Mouse (Mus musculus): ENCODE measurements around the gene Hoxa3.

Gene Hoxa3

DNA sequence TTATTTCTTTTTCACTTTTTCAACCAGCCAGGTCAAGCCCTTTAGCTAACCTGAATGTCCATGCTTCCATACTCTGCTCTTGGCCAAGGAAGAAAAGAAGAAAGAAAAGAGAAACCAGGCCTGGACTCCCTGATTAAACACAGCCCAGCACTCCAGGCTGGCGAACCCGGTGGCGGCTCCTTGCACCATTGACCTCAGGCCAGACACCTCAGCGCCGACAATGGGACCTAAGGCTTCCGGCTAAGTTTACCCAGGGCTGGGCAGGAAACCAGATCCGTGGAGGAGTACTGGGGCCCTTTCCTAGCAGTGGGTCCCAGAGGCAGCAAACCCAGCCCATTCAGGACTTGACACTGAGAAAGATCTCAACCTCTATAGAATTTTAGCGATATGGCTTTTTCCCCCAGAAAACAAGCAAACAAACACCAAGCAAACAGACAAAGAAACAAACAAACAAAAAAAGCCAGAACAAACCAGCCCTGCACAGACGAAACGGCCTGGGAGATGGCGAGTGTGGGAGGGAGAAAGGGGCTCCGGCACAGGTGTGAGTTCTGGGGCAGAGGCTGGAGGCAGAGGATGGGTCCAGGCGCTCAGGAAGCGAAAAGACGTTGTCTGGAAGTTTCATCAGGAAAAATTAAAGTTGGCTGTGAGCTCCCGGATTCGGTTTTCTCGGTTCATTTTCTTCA lies 18.9 kb upstream of the Hoxa3 start:
- DNase-seq (ENCODE audit: low spot score), result no peak

DNA sequence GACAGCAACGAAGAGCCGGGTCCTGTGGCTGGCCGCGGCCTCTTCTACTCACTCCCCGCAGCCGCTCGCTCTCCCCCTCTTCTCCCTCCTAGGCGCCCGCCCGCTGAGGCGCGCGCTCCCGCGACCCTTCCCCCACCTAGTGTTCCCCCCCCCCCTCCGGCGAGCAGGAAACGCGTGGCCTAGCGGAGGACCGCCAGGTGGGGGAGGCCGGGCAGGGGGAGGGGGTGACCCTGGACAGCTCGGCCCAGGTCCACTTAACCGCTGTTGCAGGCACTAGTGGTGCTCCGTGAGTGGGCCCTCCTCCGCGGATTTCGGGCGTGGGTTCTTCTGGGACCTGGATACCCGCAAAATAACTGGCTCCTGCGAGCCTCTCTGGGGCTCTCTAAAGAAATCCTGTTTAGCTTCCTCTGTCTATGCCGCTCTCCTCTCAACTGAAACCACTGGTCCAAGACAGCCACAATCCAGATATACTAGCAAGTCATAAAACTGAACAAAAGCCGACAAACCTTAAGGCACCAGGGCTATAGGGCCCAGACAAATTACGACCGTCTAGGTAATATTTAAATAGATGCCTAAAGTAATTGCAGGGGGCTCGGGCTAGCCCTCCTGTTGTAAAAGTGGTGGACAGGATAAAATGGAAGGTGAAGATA lies 17.5 kb upstream of the Hoxa3 start, which contains the start of gene Hoxa9:
Gene Hoxa9, minus strand, starts transcription at position 574 of the 650 bp plus-strand sequence.
- no peak for DNase-seq (ENCODE audit: low spot score)

DNA sequence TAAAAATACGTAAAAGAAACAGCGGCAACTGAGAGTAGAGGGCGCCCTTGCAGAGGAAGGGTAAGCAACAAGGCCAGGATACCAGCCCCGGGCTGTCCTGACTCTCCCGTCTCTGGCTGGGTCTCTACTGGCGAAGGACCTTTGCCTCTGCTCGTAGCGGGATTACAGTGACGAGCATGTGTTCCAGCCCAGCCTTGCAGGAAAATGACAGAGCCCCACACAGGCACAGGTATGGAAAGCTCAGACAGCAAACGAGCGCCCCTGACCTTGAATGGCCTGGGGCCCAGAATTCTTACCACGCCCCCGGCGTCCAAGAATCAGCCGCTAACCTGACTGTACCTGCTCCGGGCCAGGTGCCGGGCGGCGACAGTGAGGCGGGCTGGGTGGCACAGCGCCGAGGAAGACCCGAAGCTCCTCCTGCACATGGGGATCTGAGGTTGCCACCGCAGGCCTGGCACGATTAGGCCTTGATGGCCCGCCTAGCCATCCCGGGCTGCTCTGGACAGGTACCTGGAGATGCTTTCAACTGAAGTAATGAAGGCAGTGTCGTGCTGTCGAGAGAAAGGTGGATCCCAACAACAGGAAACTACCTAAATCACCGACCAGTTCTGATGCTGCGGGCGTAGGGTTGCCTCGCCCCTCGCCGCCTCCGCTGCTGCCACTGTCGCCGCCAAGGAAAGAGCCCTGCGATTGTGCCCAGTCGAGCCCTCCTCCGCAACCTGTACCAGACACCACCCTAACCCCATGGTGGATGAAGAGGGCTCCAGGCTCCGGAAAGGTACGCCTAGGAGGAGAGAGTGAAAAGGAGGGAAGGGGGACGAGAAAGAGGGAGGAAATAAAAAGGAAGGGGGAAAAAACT lies 16.7 kb upstream of the Hoxa3 start:
- no peak for DNase-seq (ENCODE audit: low spot score)

DNA sequence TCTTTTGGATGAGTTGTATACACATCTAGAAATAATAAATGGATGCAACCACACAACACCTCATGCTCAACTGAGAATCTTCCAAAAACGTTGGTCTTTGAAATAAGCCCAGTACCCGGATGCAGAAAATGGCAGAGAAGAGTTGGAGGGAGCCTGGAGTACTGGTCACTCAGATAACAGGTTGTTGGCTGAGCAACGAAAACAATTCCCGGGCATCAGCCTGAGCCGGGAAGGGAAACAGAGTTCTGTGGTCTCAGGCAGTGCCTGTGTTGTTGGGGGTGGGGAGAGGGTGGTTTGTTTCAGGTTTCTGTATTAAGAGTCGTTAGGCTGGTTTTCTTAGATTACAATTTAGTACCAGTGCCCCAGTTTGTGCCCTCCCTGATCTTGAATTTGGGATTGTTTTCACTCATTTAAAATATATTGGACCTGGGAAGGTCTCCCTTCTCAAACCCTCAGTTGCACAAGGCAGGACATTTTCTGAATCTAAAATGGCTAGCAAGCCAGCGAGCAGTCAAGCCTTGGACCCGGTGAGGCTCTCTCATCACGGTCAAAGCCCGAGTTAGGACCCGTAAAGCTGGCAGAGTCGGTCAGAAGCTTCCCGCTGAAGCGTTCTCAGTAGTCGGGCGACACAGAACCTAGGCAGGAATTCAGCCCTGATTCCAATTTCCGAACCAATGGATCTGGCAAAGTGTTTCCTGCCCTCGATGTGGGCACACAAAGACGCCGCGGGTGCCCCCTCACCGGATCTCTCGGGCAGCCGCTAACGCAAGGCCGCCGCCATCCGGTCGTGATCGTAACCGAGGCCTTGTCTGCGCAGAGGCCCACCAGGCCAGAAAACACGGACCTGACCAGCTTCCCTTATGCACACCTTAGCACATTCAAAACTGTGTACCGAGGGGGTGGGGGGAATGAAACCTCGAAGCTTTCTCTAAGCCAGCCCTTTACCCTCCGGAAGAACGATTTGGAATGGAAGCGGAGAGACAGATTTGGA lies 15.6 kb upstream of the Hoxa3 start:
- DNase-seq (ENCODE audit: low spot score), result no peak

DNA sequence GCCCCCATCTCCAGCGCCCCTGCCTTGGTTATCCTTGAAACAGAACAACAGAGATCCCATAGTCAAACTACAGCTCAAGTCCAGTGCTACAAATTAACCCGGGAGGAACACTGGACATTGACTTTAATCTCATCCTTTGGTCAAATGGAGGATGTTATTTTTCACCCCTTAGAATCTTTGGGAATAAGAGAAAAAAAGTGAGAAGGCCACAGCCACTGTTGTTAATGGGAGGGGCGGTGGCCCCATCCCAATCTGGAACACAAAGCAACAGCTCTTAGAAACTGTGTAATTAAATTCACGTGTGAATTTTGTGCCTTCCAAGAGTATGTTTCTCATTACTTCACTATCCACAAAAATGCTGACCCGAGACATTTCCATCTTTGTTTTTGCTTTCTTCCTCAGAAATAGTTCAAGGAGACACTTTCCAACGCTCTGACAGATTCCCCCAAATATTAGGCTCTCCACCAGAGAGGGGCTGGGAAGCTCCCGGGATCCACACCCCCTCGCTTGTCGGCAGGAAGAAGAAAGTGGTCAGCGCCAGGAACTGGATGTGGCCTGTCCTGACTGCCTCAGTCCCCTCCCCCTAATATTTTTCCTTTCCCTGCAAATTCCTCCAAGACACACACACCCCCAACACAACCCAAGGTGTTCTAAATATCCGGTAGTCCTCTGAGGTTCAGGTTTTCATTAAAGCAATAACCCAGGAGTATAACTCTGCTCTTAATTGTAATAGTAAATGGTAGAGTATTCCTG lies 14.5 kb upstream of the Hoxa3 start:
- DNase-seq (ENCODE audit: low spot score), result no peak

DNA sequence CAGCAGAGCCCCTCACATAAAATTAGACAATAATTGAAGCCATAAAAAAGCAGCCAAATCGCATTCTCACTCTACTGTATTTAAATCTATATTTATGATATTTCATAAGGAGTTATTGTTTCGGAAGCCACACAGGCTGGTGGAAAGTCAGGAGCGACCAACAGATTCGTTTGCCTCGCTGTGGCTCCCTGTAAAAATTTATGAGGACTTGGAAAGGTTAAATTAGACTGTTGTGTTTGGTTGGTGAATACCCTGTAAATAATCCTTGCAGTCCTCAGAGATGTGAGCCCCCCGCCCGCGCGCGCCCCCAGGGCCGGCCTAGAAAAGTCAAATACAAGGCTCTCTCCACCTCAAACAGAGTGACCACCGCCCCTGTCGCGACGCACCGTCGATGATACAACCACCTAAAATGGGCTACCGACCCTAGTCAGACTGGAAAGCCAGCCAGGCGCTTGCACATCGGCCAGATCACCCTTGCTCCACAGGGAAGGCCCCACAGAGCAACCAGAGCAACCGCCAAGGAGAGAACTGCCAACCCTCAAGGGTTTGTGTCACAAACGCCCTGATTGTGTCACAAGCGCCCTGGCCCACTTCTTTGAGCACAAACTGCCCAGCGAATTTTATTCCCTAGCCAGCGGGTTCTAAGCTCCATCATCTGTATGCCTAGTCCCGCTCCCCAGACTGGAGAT lies 13.6 kb upstream of the Hoxa3 start:
- no peak for DNase-seq (ENCODE audit: low spot score)

DNA sequence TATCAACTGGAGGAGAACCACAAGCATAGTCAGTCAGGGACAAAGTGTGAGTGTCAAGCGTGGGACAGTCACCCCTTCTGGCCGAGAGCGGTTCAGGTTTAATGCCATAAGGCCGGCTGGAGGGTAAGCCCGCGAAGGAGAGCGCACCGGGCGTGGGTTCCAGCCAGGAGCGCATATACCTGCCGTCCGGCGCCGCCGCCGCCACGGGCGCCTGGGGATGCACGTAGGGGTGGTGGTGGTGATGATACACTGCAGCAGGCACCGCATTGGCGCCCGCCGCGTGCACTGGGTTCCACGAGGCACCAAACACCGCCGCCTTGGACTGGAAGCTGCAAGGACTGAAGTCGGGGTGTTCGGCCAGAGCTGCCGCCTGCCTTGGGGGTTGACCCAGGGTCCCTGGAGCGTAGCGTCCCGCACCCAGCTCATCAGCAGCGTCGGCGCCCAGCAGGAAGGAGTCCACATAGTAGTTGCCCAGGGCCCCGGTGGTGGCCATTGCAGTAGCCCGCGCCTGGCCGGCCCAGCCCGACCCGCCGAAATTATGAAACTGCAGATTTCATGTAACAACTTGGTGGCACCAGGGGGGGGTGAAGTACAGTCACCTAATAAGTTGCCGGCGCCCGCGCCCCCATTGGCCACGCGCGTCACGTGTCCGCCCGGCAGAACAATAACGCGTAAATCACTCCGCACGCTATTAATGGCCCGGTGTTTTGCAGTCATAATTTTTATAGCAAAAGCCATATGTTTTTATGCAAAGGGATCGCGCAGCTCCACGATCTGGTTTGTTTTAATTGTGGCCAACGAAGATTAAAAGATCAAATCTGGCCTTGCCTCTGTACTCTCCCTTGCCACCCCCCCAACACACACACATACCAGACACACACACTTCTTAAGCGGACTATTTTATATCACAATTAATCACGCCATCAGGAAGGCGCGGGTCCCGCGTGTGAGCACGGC lies 12.8 kb upstream of the Hoxa3 start:
- DNase-seq (ENCODE audit: low spot score), result no peak

DNA sequence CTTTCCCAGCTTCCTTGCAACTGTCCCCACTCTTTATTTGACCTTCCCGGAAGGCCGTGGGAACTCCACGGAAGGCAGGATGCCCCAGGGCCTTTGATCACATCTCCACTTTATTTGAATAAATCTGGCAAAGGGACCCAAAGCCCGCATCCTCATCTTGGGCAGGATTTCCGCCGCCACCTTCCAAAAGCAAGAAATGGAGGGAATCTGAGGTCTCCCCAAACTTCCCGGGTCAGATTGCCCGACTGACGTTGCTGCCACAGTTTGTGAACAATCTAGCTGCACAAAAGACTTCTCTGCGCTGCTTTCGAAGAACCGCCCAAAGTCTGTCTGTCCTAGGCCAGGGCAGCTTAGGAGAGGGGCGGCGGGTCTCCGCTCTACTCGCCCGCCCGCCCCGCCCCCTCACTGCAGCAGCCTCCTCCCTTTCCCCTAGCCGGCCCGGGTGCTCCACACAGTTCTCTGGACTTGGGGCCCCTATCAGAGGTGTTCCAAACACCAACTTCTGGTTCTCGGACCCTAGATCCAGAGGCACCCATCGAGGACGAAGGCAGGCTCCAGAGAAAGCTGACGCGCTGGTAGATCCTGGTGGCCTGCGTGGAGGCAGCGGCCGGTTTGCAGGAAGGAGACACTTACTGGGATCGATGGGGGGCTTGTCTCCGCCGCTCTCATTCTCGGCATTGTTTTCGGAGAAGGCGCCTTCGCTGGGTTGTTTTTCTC lies 11.9 kb upstream of the Hoxa3 start:
- no peak for DNase-seq (ENCODE audit: low spot score)

DNA sequence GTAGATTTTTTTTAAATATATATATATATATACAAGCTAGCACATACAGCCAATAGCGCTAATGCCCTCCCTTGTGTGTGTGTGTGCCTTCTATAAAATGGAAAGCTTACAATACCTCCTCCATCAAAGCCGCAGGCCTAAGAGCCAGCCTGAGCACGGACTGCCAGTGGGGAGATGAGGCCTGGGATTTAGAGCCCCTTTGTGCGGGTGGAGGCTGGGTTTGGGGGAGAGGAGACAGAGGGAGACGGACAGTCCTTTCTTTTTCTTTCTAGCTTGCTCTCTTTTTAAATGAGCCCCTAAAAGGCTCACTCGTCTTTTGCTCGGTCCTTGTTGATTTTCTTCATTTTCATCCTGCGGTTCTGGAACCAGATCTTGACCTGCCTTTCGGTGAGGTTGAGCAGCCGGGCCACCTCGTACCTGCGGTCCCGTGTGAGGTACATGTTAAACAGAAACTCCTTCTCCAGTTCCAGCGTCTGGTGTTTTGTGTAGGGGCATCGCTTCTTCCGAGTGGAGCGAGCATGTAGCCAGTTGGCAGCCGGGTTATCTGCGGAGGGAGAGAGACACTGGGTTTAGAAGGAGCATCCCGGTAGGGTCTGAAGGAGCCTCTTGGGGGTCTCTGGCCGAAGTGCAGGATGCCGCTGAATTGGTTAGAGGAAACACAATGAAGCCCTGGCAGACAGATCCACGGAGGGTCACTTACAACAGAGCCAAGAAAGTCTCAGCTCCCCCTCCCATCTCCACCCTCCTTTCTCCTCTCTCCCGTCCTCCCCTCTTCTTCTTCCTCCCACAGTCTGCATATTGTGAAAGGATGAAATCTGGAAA lies 11.0 kb upstream of the Hoxa3 start:
- no peak for DNase-seq (ENCODE audit: low spot score)

DNA sequence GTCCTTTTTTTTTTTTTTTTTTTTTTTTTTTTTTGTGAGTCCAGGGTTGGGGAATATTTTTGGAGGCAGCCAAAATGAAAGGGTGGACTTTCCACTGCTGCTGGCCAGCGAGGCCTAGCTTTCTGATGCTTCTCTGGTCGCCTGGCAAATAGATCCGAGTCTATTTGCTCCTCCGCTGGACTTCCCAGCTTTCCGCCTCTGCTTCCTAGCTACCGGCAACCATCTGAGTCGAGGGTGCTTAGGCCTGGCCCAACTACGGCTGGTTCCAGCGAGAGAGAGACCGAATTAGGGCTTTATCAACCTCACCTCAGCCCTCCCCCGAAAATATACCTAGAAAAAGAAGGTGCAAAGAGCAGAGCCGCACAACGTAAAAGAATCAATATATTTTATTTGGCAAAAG lies 9.6 kb upstream of the Hoxa3 start:
- DNase-seq (ENCODE audit: low spot score), result no peak

DNA sequence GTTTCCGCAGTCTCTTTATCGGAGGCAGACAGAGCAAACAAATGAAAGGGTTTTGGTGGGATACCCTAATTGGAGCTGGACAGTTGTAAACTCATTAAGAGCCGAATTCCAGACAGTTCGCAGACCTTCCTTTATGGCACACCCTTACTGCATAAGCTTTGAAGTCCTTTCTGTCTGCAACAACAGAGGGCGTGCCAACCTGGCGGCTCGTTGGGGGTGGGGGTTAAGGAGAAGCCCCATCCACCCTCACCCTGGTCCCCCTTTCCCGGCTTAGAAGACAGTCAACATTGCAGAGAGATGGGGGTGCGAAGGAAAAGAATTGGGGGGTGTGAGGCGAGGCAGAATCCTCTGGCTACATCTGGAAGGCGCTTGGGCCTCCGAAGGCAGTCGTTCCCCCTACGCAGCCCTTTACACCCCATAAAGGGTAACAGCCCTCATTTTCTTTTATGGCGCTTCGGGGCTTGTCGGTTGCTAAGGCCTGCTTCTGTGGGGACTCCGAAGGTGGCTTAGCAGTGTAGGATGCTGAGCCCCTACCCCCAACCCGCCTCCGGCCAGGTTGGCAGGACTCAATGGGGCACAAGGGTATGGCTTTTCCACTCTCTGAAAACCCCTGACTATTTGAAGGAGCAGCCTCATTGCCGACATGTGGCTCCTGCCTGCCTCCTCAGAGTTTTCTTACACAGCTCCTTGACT lies 9.0 kb upstream of the Hoxa3 start:
- no peak for DNase-seq (ENCODE audit: low spot score)

DNA sequence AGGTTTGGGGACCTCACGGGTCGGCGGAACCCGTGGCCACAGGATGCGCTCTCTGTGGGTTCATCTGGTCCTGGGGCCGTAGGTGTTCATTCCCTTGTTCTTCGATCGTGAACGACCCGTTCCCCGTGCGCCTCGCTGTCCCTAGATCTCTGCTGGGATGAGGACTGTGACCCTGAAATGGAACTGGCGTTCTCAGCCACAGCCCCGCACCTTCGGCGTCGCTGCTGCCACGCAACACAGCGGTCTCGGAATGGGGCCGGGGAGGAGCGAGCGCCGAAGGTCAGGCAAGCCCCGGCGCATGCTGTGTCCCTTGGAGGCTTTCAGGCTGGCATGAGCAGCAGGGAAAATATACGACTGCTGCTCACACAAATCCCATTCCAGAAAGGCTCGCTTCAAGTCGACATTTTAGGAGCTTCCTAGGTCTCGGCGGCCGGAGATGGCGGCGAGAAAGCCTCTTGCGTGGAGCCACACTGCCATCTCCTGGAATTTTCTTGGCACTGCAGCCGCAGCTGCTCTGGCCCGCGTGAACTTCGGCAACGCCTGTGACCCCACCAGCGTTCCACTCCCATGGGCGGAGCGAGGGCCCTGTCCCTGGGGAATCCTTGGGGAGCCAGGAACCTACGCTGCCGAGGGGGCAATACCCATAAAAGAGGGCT lies 8.3 kb upstream of the Hoxa3 start, which contains the start of gene Hoxa7:
Gene Hoxa7, minus strand, starts transcription at position 518 of the 656 bp plus-strand sequence.
- peak; percentile 81 for DNase-seq (ENCODE audit: low spot score)

DNA sequence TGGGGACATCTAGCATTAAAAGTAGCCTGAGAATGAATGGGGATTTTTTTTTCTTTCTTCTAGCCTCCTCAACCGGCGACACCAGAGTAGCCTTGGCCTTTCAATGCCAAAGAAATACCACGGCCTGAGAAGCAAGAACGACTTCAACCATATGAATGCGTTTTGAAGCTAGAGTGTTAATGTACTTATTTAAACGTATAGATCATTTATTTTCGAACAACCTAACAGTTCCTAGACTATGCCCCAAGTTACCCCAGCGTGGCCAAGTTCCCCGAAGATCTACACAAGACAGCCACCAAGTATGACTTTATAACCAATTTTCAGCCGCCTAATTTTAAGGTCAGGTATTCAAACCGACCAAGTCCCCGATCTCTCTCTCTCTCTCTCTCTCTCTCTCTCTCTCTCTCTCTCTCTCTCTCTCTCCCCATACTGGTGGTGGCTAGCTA lies 7.8 kb upstream of the Hoxa3 start:
- no peak for DNase-seq (ENCODE audit: low spot score)

DNA sequence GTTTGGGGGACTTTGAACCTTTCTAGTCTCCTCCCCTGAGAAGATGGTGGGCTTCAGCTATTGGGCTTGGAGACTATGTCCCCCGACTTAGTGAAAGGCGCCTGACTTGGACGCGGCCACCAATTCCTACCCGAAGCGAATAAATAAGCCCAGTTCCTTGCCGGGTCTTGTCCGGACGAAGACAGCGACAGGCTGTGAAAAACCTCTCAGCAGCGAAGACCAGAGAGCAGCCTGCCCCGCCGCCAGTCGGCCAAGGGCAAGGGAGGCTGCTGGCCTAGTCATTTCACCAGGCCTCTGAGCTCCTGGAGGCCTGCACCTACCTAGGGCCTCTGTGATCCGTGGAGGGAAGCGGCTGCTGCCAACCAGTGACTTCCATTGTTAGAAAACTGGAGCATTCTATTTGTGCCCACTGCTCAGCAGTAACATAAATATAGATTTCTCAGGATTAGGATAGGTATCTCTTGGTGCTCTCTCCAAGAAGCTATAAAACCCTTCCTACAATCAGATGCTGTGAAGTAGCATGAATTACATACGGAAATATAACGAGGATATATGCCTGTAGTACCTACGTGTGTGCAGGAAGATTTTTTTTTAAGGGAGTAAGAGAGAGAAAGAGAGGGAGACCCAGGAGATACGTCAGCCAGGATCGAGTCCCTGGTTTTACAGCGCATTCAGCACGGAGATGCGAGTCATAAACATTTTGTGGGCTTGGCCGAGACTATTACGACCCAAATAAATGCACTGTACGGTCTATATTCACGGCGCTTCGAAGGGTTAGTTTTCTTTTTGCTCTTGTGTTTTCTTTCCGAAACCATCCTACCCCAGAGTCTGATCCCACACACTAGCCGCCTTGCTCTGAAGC lies 7.1 kb upstream of the Hoxa3 start:
- DNase-seq (ENCODE audit: low spot score), result no peak

DNA sequence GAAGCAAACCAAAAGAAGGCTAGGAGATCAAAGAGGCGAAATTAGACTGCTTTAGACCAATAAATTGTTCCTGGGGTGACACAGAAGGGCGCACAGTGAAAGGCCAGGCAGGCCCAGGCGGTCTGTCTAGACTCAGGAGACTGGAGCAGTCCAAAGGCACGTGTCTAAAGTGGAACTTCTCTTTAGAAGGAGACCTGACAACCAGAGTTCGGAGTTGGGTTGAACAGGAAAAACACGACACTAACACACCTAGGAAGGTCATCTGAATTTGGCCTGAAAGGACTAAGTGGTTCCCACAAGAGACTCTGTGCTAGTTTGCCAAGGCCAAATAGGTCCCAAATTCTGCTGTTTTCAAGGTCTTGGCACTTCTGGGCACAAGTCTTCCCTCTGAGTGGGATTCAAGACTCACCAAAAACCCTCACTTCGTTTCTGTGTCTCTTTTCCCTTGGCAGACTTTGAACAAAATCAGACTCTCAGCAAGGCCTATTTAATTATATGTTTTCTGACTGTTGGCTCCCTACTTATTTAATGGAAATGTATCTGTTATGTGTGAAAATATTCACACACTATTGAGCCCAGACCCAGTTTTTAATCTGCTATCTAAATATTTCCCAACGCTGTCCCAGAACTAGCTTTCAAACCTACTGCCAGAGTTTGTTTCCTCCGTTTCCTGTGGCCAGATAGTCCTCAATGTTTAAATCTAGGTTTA lies 6.3 kb upstream of the Hoxa3 start:
- no peak for DNase-seq (ENCODE audit: low spot score)
